In genomic region chr10:7124993-7125392, GRCm38 (mm10) we compare ENCODE assay signal across 9 mouse cellular contexts.
DNase-seq lines count a peak whose midpoint lies in the region; ATAC-seq and TF ChIP-seq lines count a peak whose summit lies in the region.
"Had no signal": no experiment of that assay in that cellular context is flagged by ENCODE, and none has a peak within 500 bp of the region (broad histone marks: within the 10 kb centered on the region; RNA-seq: fewer than 3 reads in every experiment).

No protein-coding gene starts in this region.

- H3K9me3 ChIP-seq in forebrain, embryonic 16.5 days (ENCODE audit: control insufficient read depth, low read length): no peaks in the 10 kb centered on the region
- H3K9me3 ChIP-seq in forebrain, embryonic 11.5 days (ENCODE audit: control insufficient read depth, low read length): no peaks in the 10 kb centered on the region
- H3K9me3 ChIP-seq: lung, embryonic 15.5 days had no signal

- peak; percentile 58 for ATAC-seq in forebrain, embryonic 16.5 days
- ATAC-seq in forebrain, embryonic 11.5 days (replicated peaks; ENCODE audit: low FRiP score): no peak

- no peak overlapping the region for H3K4me2 ChIP-seq in forebrain, embryonic 16.5 days (ENCODE audit: low read length)
- no peak overlapping the region for H3K4me2 ChIP-seq in forebrain, embryonic 11.5 days (ENCODE audit: low read depth, low read length, severe bottlenecking)
- H3K4me2 ChIP-seq: lung, embryonic 15.5 days had no signal

- H3K36me3 ChIP-seq in forebrain, embryonic 16.5 days (ENCODE audit: control insufficient read depth, insufficient read depth): no peaks in the 10 kb centered on the region
- H3K36me3 ChIP-seq in forebrain, embryonic 11.5 days (ENCODE audit: control insufficient read depth, insufficient read depth, low read length): no peaks in the 10 kb centered on the region; the same call in 1 of the 2 replicates

- H3K4me1 ChIP-seq in forebrain, embryonic 16.5 days (replicated peaks; ENCODE audit: control insufficient read depth, insufficient read depth, low read length): no peaks in the 10 kb centered on the region
- H3K4me1 ChIP-seq in forebrain, embryonic 11.5 days (replicated peaks; ENCODE audit: control insufficient read depth, insufficient read depth, low read length): no peaks in the 10 kb centered on the region
- H3K4me1 ChIP-seq: lung, embryonic 15.5 days had no signal

- H3K27ac ChIP-seq in forebrain, embryonic 16.5 days (ENCODE audit: low read length): no peak overlapping the region
- no peak overlapping the region for H3K27ac ChIP-seq in forebrain, embryonic 11.5 days (ENCODE audit: low read depth, low read length)
- H3K27ac ChIP-seq: lung, embryonic 15.5 days had no signal

- TF ChIP-seq CTCF in brain, embryonic 14.5 days (IDR thresholded peaks at IDR 0.05; ENCODE audit: borderline replicate concordance, extremely low read depth, insufficient read depth, insufficient read length): no peak

- no peak overlapping the region for H3K4me3 ChIP-seq in forebrain, embryonic 16.5 days (replicated peaks; ENCODE audit: low read length)
- H3K4me3 ChIP-seq in forebrain, embryonic 11.5 days (ENCODE audit: low read depth, low read length): no peak overlapping the region
- H3K4me3 ChIP-seq: lung, embryonic 15.5 days had no signal

- WGBS in forebrain, embryonic 16.5 days: 71% methylated on average over 7 of the region's 7 CpGs
- 78% methylated on average over 7 of the region's 7 CpGs for WGBS in forebrain, embryonic 11.5 days

- no peak for TF ChIP-seq POLR2A in brain, embryonic 14.5 days (IDR thresholded peaks at IDR 0.05; ENCODE audit: borderline replicate concordance, extremely low read depth, insufficient read depth, insufficient read length, poor library complexity, severe bottlenecking)

- H3K9ac ChIP-seq in forebrain, embryonic 16.5 days (replicated peaks; ENCODE audit: low read depth, low read length): no peak overlapping the region
- H3K9ac ChIP-seq in forebrain, embryonic 11.5 days (ENCODE audit: low read length): no peak overlapping the region
- H3K9ac ChIP-seq: lung, embryonic 15.5 days had no signal

- H3K27me3 ChIP-seq in forebrain, embryonic 16.5 days (replicated peaks; ENCODE audit: control insufficient read depth, insufficient read depth, low read length): no peaks in the 10 kb centered on the region
- no peaks in the 10 kb centered on the region for H3K27me3 ChIP-seq in forebrain, embryonic 11.5 days (ENCODE audit: control insufficient read depth, insufficient read depth, low read length)
- H3K27me3 ChIP-seq: lung, embryonic 15.5 days had no signal

- intact Hi-C loops in left cerebral cortex, postnatal 14 days (cut with DNase I): loop anchor here (10.0 kb wide), 1 partner anchor 240 kb away; no protein-coding TSS in a partner anchor

- no peak for DNase-seq in forebrain, embryonic 11.5 days (ENCODE audit: low spot score)
- DNase-seq in 3T3-L1 (ENCODE audit: low read depth, low spot score): peak; percentile 63
- DNase-seq in brain, embryonic 14.5 days (ENCODE audit: low read depth): peak; percentile 44
- peak; percentile 68 to 89 for DNase-seq in left cerebral cortex, postnatal 14 days (ENCODE audit: low spot score in 2 of 2)
- no peak for DNase-seq in Muller cell, postnatal 12 days (ENCODE audit: inconsistent ontology term)
- DNase-seq in adrenal gland, adult 18-20 months (ENCODE audit: low spot score in 2 of 2): no peak
- no peak for DNase-seq in T-cell, adult 2 months (ENCODE audit: low spot score)

Comparison
In these comparisons a context has a peak if more than half of its experiments do, and no peak if none do; other contexts are left out.
1. DNase-seq: peak in 3T3-L1 (single experiment), brain, embryonic 14.5 days (single experiment) and left cerebral cortex, postnatal 14 days (2 of 2); none in forebrain, embryonic 11.5 days (single experiment), Muller cell, postnatal 12 days (single experiment), adrenal gland, adult 18-20 months (0 of 2) and T-cell, adult 2 months (single experiment).